Mouse (Mus musculus) liver, adult 2 months (tissue): ENCODE results near the gene Slc10a7.

Experiments used
- CTCF ChIP-seq: fragments of 200-500 bp; IDR thresholded peaks from 2 replicates; pipeline ENCODE4 v1.5.1; 2011; ENCODE audit warnings: low read depth, low read length, control low read depth
- POLR2A ChIP-seq: fragments of 200-500 bp; IDR thresholded peaks from 2 replicates; pipeline ENCODE4 v1.6.1; 2011; ENCODE audit warnings: low read length, control low read depth; ENCODE audit not compliant: insufficient read depth; ENCODE audit errors: extremely low read depth

DNA sequence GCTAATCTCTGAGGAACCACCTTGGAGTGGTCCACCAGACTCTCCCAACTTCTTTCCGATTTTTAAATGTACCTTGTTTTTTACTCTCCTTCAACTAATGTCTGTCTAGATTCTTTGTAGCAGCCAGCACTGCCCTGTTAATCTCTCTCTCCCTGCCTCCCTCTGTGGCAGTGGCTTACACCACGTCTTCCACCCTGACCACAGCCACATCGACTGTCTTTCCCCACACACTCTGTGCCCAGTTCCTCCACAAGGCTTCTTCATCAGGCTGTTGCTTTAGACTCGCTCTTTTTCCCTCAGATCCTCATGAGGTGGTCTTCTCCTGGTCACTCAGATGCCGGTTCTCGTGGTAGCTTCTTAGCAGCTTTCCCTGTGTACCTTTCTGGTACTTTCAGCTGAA lies 101.9 kb downstream of the Slc10a7 start:
- no peak for TF ChIP-seq CTCF
- TF ChIP-seq POLR2A = no peak
